Mouse (Mus musculus) retina, adult 2 months (tissue): ENCODE measurements around the gene Cldn17.

Experiments
- DNase-seq: peaks from one replicate; pipeline ENCODE4 v3.0.0-alpha.2; 2012; ENCODE audit warnings: low read depth, low spot score

The Cldn17 gene

DNA sequence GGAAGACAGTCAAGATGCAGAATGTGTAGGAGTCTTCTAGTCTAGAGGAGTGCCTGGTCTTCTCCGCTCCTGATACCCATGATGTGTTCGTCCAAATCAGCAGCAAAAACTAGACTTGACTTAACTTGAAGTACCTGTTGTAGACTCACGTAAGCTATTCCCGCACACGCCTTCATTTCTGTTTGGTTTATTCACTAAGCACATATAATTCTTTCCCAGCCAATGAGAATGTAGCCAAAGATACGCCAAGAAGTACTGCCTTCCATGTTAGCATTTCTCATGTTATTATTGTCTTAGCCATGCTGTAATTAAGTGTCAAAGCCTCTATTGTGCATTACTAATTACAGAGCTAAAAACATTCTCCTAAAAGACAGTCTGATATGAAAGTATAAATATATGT is at the start of gene Cldn17:
Cldn17 (minus strand) TSS at position 101 of the 400 bp plus-strand sequence.
- DNase-seq: no peak

DNA sequence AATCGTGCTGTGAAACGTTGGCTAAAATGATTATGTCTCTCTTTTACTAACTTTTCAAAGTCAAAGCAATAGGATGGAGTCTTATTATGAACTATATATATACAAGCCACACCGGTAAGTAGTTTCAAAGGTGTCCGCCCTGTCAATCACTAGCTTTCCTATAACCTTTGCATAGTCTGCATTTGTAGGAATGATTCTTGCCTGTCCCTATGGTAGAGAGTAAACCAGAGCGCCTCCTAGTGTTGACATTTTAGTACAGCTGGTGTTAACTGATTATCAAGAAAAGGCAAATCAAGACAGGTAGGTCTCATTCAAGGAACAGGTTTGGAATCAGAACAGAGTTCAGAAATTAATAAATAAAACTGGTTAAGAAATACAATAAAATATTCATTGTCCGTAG is 35.7 kb upstream of the Cldn17 start:
- DNase-seq: peak; percentile 9

GRCm38 (mm10) chr16:88539841-88540487 is 33.2 kb upstream of the Cldn17 start:
- DNase-seq: no peak

DNA sequence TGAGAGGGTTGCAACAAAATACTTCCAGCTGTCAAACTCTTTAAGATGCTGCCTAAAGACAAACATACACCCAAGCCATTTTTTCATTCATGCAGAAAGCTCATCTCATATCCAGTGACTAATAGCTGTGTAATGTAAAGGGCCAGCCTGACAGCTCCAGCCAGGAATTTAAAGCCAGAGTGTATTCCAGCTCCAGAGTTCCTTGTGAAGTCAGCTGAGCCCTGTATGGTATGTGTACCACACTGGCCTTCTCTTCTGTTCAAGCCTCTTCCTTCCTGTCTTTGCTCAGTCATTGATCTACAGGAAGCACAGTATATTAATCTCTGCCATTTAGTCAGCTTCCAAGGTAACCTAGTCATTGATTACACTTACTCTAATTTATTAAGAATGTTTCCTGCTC is 4.6 kb upstream of the Cldn17 start:
- DNase-seq: no peak

DNA sequence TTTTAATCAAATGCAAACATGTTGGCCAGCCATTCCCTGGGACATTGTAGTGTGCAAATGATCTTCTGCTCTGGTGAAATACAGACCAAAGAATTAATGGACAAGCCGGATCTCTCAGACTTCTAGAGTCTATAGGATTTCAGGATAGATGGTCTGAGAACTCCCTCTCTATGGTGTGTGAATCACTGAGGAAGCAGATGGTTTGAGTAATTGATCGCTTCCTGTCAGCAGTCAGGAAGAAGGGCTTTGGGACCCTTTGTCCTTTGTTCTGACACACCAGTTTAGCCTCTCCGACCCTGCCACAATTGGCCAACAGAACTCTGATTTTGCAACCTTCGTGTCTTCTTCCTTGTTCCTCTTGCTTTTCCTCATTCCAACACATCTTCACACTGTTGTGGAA is 1.4 kb upstream of the Cldn17 start:
- no peak for DNase-seq

- no peak for DNase-seq
These were observed 440 bp downstream of the Cldn17 start for GRCm38 (mm10) chr16:88506338-88506737.

GRCm38 (mm10) chr16:88488096-88488495 is 18.7 kb downstream of the Cldn17 start:
- no peak for DNase-seq

DNA sequence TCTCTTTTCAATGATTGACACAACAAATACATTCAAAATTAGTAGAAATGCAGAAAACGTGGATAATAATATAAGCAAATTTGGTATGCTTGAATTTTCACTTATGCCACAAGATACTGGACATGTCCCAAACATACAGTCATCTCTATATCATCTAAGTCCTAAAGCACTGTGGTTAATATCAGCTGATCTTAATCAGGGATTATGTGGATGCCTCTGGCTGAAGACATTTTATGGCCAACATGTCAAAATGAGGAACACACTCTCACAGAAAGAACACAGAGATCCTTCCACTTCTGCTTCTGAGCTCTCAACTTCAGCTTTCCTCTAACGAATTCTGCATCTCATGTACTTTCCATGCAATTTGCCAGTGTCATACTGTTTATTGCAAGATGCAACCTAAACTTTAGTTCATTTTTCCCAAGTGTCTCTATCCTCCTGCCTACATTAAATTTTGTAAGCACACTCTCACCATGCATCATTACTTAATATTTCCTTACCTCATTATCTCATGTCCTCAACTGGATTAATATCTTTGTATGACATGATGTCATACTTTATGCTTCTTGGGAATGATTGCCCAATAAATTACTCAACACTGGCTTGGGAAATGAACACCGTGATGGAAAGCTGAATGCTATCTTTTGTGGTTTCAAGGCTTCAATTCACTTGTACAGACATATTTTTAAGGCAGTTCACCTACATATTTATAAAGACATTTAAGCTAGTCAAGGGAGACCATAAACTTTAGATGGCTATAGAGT is 26.6 kb downstream of the Cldn17 start:
- no peak for DNase-seq

GRCm38 (mm10) chr16:88463235-88463634 is 43.5 kb downstream of the Cldn17 start:
- no peak for DNase-seq
